Mouse (Mus musculus) midbrain, postnatal 0 days (tissue): Measurements from ENCODE around the gene Capg. TPM values are rescaled to one million over a fixed set of nuclear protein-coding genes. Genes with fewer than 3 reads are reported as not detected.

ENCODE experiments used
- ATAC-seq: fragments of 200-750 bp; cut with Nextera tagmentation; 2 replicates; pipeline ENCODE4 v1.8.0; 2017; ENCODE audit warnings: moderate number of reproducible peaks, mild to moderate bottlenecking, moderate TSS enrichment, moderate library complexity; ENCODE audit not compliant: low FRiP score
- DNase-seq: peaks from one replicate; pipeline ENCODE4 v3.0.0-alpha.2; 2015; ENCODE audit warnings: low spot score
- H3K27ac ChIP-seq: fragments of 300-500 bp; sonication (generic); 2 replicates; pipeline ENCODE4 v1.5.1; 2014; ENCODE audit warnings: low read depth, mild to moderate bottlenecking, low read length, mixed read lengths
- H3K27me3 ChIP-seq: fragments of 300-500 bp; sonication (generic); 2 replicates; pipeline ENCODE4 v1.6.1; 2014; ENCODE audit warnings: low read length, control low read depth, mixed read lengths; ENCODE audit not compliant: insufficient read depth
- H3K36me3 ChIP-seq: fragments of 300-500 bp; sonication (generic); 2 replicates; pipeline ENCODE4 v1.6.1; 2014; ENCODE audit warnings: low read length, control low read depth, mixed read lengths; ENCODE audit not compliant: insufficient read depth
- H3K4me1 ChIP-seq: fragments of 300-500 bp; sonication (generic); 2 replicates; pipeline ENCODE4 v1.6.1; 2014; ENCODE audit warnings: mild to moderate bottlenecking, control low read depth, antibody characterized with exemption, low read length, mixed read lengths; ENCODE audit not compliant: insufficient read depth
- H3K4me2 ChIP-seq: fragments of 300-500 bp; sonication (generic); 2 replicates; pipeline ENCODE4 v1.6.1; 2014; ENCODE audit warnings: low read depth, mild to moderate bottlenecking, low read length, mixed read lengths; ENCODE audit not compliant: poor library complexity, severe bottlenecking
- H3K4me3 ChIP-seq: fragments of 300-500 bp; sonication (generic); 2 replicates; pipeline ENCODE4 v1.5.1; 2014; ENCODE audit warnings: low read depth, mild to moderate bottlenecking, low read length, moderate library complexity
- H3K9ac ChIP-seq: fragments of 300-500 bp; sonication (generic); replicated peaks from 2 replicates; pipeline ENCODE4 v1.6.1; 2014; ENCODE audit warnings: mild to moderate bottlenecking, low read length, moderate library complexity, mixed read lengths; ENCODE audit not compliant: poor library complexity, severe bottlenecking
- H3K9me3 ChIP-seq: fragments of 300-500 bp; sonication (generic); 2 replicates; pipeline ENCODE4 v1.6.1; 2016; ENCODE audit warnings: low read length, control low read depth
- CTCF ChIP-seq: IDR thresholded peaks from 2 replicates; pipeline ENCODE4 v1.5.1; 2016; ENCODE audit warnings: antibody characterized with exemption, mild to moderate bottlenecking
- WGBS: fragments of 180-500 bp; shearing (Covaris S2); extraction: QIAGEN DNeasy Blood & Tissue Kit; methylation state at CpG from one replicate; pipeline ENCODE4 v1.1.7; 2014; 5-methylcytosine and 5-hydroxymethylcytosine counted together
- polyA plus RNA-seq: library from polyadenylated mRNA; unstranded; fragments of >200 nt; fragmentation: Nextera tagmentation; extraction: Ambion mirVana; gene quantifications from 2 replicates; pipeline ENCODE4 v1.2.1, GENCODE M21; 2015
- total RNA-seq: library from RNA; depleted of rRNA; stranded (reverse); fragments of >200 nt; gene quantifications from 2 replicates; pipeline ENCODE4 v1.2.3, GENCODE M21; 2014

Gene Capg
- total and polyA plus RNA-seq, 2 experiments from 2014 or later: 6.3 to 12.2 TPM

GRCm38 (mm10) chr6:72509872-72510435 lies 34.2 kb upstream of the Capg start:
- WGBS: 44% methylated on average over 2 of the region's 2 CpGs
- Histone ChIP-seq H3K9me3 (no peaks in the 10 kb centered on the region), H3K27me3 (no peaks in the 10 kb centered on the region), H3K9ac (no peak overlapping the region), H3K36me3 (no peaks in the 10 kb centered on the region), H3K4me3 (no peak overlapping the region), H3K4me2 (no peak overlapping the region), H3K4me1 (peaks cover 10% of the 10 kb centered on the region; the same call in 1 of the 2 replicates), H3K27ac (no peak overlapping the region)
- TF ChIP-seq CTCF: no peak
- no peak for DNase-seq
- no peak for ATAC-seq

GRCm38 (mm10) chr6:72510686-72511421 lies 33.3 kb upstream of the Capg start:
- H3K4me2 ChIP-seq: no peak overlapping the region
- TF ChIP-seq CTCF: no peak
- ATAC-seq (no peak), DNase-seq (no peak)
- H3K4me3 ChIP-seq: no peak overlapping the region
- peaks cover 10% of the 10 kb centered on the region; the same call in 1 of the 2 replicates for H3K4me1 ChIP-seq
- H3K9ac ChIP-seq: no peak overlapping the region
- H3K27ac ChIP-seq: no peak overlapping the region
- WGBS: 66% methylated on average over 6 of the region's 6 CpGs
- H3K36me3 ChIP-seq: no peaks in the 10 kb centered on the region
- H3K9me3 ChIP-seq: no peaks in the 10 kb centered on the region
- H3K27me3 ChIP-seq: no peaks in the 10 kb centered on the region

GRCm38 (mm10) chr6:72512386-72513070 lies 31.7 kb upstream of the Capg start:
- Histone ChIP-seq H3K9ac (peak overlapping the region; percentile 34; the same call in 1 of the 2 replicates), H3K9me3 (no peaks in the 10 kb centered on the region), H3K27ac (peak overlapping the region; percentile 76), H3K36me3 (no peaks in the 10 kb centered on the region), H3K4me1 (peaks cover 10% of the 10 kb centered on the region; the same call in 1 of the 2 replicates), H3K4me3 (no peak overlapping the region; the same call in 1 of the 2 replicates), H3K4me2 (peak overlapping the region; percentile 26), H3K27me3 (no peaks in the 10 kb centered on the region)
- WGBS: 1% methylated on average over 33 of the region's 33 CpGs
- TF ChIP-seq CTCF: no peak
- DNase-seq (peak; percentile 91), ATAC-seq (peak; percentile 88)

GRCm38 (mm10) chr6:72513071-72513440 lies 31.1 kb upstream of the Capg start:
- Histone ChIP-seq H3K36me3 (no peaks in the 10 kb centered on the region), H3K27ac (peak overlapping the region; percentile 76), H3K4me2 (peak overlapping the region; percentile 26), H3K4me3 (no peak overlapping the region), H3K9ac (0 out of 2 replicates have a peak overlapping the region, but pooled peaks have one; percentile 34), H3K4me1 (peaks cover 10% of the 10 kb centered on the region; the same call in 1 of the 2 replicates), H3K9me3 (no peaks in the 10 kb centered on the region), H3K27me3 (no peaks in the 10 kb centered on the region)
- DNase-seq (no peak), ATAC-seq (no peak)
- WGBS: 27% methylated on average over 7 of the region's 7 CpGs
- TF ChIP-seq CTCF: no peak

GRCm38 (mm10) chr6:72515644-72516043 lies 28.5 kb upstream of the Capg start:
- Histone ChIP-seq H3K27ac (no peak overlapping the region), H3K9ac (no peak overlapping the region), H3K4me3 (no peak overlapping the region), H3K4me2 (no peak overlapping the region), H3K9me3 (no peaks in the 10 kb centered on the region), H3K4me1 (peaks cover 30% of the 10 kb centered on the region), H3K27me3 (no peaks in the 10 kb centered on the region), H3K36me3 (no peaks in the 10 kb centered on the region)
- 88% methylated on average over 6 of the region's 6 CpGs for WGBS
- TF ChIP-seq CTCF: no peak
- DNase-seq (no peak), ATAC-seq (no peak)

- Histone ChIP-seq H3K4me2 (no peak overlapping the region), H3K27me3 (no peaks in the 10 kb centered on the region), H3K4me3 (no peak overlapping the region), H3K27ac (peak overlapping the region; percentile 94), H3K9me3 (no peaks in the 10 kb centered on the region), H3K36me3 (no peaks in the 10 kb centered on the region), H3K9ac (no peak overlapping the region), H3K4me1 (peaks cover 20% of the 10 kb centered on the region)
- ATAC-seq (no peak), DNase-seq (no peak)
- TF ChIP-seq CTCF: no peak
- WGBS: 82% methylated on average over 1 of the region's 1 CpGs
Observed at GRCm38 (mm10) chr6:72518842-72519241, 25.3 kb upstream of the Capg start.
